Mouse (Mus musculus) layer of hippocampus, adult 9-10 months (tissue): ENCODE data around the gene Serpinb9f.
"Not testable (repeated sequence)": the region's sequence is repeated elsewhere in the genome, so short reads cannot be mapped to it uniquely, and the experiment has no call there.

Source experiments
- DNase-seq: peaks from one replicate; pipeline ENCODE4 v3.0.0; 2022; ENCODE audit warnings: low spot score

The Serpinb9f gene

DNA sequence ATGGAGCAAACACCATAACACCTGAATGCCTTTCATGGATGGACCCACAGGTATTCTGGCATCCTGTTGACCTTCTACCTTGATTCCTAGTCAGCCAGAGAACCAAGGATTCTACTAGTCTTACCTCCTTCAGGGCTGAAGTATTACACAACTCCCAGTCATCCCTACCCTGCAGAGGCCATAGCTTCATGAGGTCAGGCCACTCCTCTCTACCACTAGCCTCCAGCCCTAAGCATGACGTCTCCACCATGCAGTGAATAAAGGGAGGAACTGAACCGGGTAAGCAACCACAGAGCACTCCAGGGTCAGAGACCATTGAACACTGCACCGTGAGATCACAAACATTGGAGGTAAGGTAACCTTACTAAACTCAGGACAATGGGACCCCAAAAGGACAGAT lies at the start of gene Serpinb9f:
Serpinb9f (plus strand) TSS at position 301 of the 400 bp plus-strand sequence.
- not testable (repeated sequence) for DNase-seq

DNA sequence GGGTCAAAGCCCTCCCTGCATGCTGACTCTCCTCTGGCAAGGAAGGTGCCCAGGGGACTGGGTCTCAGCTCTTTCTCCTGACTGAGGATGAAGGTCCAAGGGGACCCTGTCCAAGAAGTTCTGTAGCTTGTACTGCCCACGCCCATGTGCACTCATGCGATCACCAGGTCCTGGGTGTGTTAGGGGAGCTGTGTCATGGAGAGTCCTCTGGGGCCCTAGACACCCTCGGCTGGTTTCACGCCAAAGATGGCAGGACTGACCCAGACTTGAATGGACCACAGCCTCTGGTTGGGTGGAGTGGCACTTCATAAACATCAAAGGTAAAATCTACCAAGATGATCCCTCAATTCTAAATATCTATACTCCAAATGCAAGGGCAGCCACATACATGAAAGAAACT lies 15.2 kb upstream of the Serpinb9f start:
- DNase-seq = not testable (repeated sequence)

GRCm38 (mm10) chr13:33356666-33357065 lies 32.8 kb downstream of the Serpinb9f start:
- DNase-seq = not testable (repeated sequence)
